Mouse (Mus musculus) ES-Bruce4 (cell line): ENCODE data around the gene Ctnnd2. TPM values are rescaled to one million over a fixed set of nuclear protein-coding genes. Genes with fewer than 3 reads are reported as not detected.

Source experiments
- H3K27ac ChIP-seq: 2 replicates; pipeline ENCODE4 v1.5.1; 2012; ENCODE audit warnings: low read length, inconsistent platforms; ENCODE audit not compliant: insufficient read depth
- H3K27me3 ChIP-seq: 2 replicates; pipeline ENCODE4 v1.6.1; 2012; ENCODE audit warnings: mild to moderate bottlenecking, low read length, inconsistent platforms; ENCODE audit not compliant: control insufficient read depth, poor library complexity, insufficient read depth, severe bottlenecking
- H3K36me3 ChIP-seq: 2 replicates; pipeline ENCODE4 v1.6.1; 2012; ENCODE audit warnings: inconsistent platforms, mild to moderate bottlenecking, low read length, moderate library complexity; ENCODE audit not compliant: control insufficient read depth, poor library complexity, insufficient read depth, severe bottlenecking
- H3K4me1 ChIP-seq: one replicate; pipeline ENCODE4 v1.8.1; 2011; ENCODE audit warnings: low read length; ENCODE audit not compliant: control insufficient read depth, insufficient read depth
- H3K4me3 ChIP-seq: 2 replicates; pipeline ENCODE4 v1.5.1; 2011; ENCODE audit warnings: low read depth, mild to moderate bottlenecking, low read length
- H3K9ac ChIP-seq: 2 replicates; pipeline ENCODE4 v1.6.1; 2012; ENCODE audit warnings: low read depth, mild to moderate bottlenecking, inconsistent platforms; ENCODE audit not compliant: poor library complexity, severe bottlenecking
- H3K9me3 ChIP-seq: replicated peaks from 2 replicates; pipeline ENCODE4 v1.6.1; 2012; ENCODE audit warnings: mild to moderate bottlenecking, low read length, inconsistent platforms; ENCODE audit not compliant: control insufficient read depth, poor library complexity, insufficient read depth, severe bottlenecking
- CTCF ChIP-seq: IDR thresholded peaks from one replicate; pipeline ENCODE4 v1.8.1; 2011; ENCODE audit warnings: low read depth, low read length
- EP300 ChIP-seq: IDR thresholded peaks from 2 replicates; pipeline ENCODE4 v1.6.1; 2011; ENCODE audit warnings: low read depth, low read length; ENCODE audit not compliant: insufficient read depth
- POLR2A ChIP-seq: IDR thresholded peaks from one replicate; pipeline ENCODE4 v1.8.1; 2011; ENCODE audit warnings: low read length; ENCODE audit not compliant: insufficient read depth
- polyA plus RNA-seq: library from polyadenylated mRNA; stranded (reverse); fragments of >200 nt; gene quantifications from 2 replicates; pipeline ENCODE4 v1.2.4, GENCODE M21; 2011; ENCODE audit warnings: low read depth; ENCODE audit not compliant: missing spikeins, insufficient read depth, insufficient read length

Ctnnd2 gene
- polyA plus RNA-seq, 1 experiment, result 2.4 TPM

- Histone ChIP-seq H3K4me3 (no peak overlapping the region), H3K27ac (no peak overlapping the region), H3K36me3 (no peaks in the 10 kb centered on the region), H3K4me1 (no peaks in the 10 kb centered on the region), H3K9ac (no peak overlapping the region), H3K27me3 (no peaks in the 10 kb centered on the region), H3K9me3 (no peaks in the 10 kb centered on the region)
- no peak for TF ChIP-seq CTCF
- no peak for TF ChIP-seq POLR2A
- TF ChIP-seq EP300, result no peak
Observed at GRCm38 (mm10) chr15:30785706-30786320, 613.4 kb downstream of the Ctnnd2 start.

GRCm38 (mm10) chr15:30793260-30793659 is 620.9 kb downstream of the Ctnnd2 start:
- Histone ChIP-seq H3K36me3 (no peaks in the 10 kb centered on the region), H3K4me3 (no peak overlapping the region), H3K9me3 (no peaks in the 10 kb centered on the region), H3K4me1 (no peaks in the 10 kb centered on the region), H3K27ac (no peak overlapping the region), H3K9ac (no peak overlapping the region), H3K27me3 (no peaks in the 10 kb centered on the region)
- TF ChIP-seq CTCF, result no peak
- no peak for TF ChIP-seq POLR2A
- no peak for TF ChIP-seq EP300

- no peak overlapping the region for H3K9ac ChIP-seq
- H3K36me3 ChIP-seq, result no peaks in the 10 kb centered on the region
- H3K27me3 ChIP-seq, result no peaks in the 10 kb centered on the region
- H3K9me3 ChIP-seq, result no peaks in the 10 kb centered on the region
- TF ChIP-seq EP300 (no peak), POLR2A (no peak), CTCF (no peak)
- no peak overlapping the region for H3K27ac ChIP-seq
- H3K4me3 ChIP-seq, result no peak overlapping the region
- H3K4me1 ChIP-seq, result no peaks in the 10 kb centered on the region
Observed at GRCm38 (mm10) chr15:30795723-30796122, 623.3 kb downstream of the Ctnnd2 start.

- Histone ChIP-seq H3K4me1 (no peaks in the 10 kb centered on the region), H3K4me3 (no peak overlapping the region), H3K27ac (no peak overlapping the region), H3K27me3 (no peaks in the 10 kb centered on the region), H3K36me3 (no peaks in the 10 kb centered on the region), H3K9me3 (no peaks in the 10 kb centered on the region), H3K9ac (no peak overlapping the region)
- no peak for TF ChIP-seq EP300
- TF ChIP-seq CTCF, result no peak
- no peak for TF ChIP-seq POLR2A
Observed at GRCm38 (mm10) chr15:30827424-30828263, 655.3 kb downstream of the Ctnnd2 start.

GRCm38 (mm10) chr15:30857277-30858176 is 685.1 kb downstream of the Ctnnd2 start:
- TF ChIP-seq EP300 (no peak), CTCF (no peak), POLR2A (no peak)
- no peak overlapping the region for H3K4me3 ChIP-seq
- no peak overlapping the region for H3K27ac ChIP-seq
- H3K9me3 ChIP-seq, result no peaks in the 10 kb centered on the region
- H3K27me3 ChIP-seq, result no peaks in the 10 kb centered on the region
- H3K9ac ChIP-seq, result no peak overlapping the region
- H3K36me3 ChIP-seq, result no peaks in the 10 kb centered on the region
- H3K4me1 ChIP-seq, result no peaks in the 10 kb centered on the region
